Mouse (Mus musculus) liver, adult 2 months (tissue): ENCODE results near the gene Eif1b.

Experiments used
- CTCF ChIP-seq: fragments of 200-500 bp; IDR thresholded peaks from 2 replicates; pipeline ENCODE4 v1.5.1; 2011; ENCODE audit warnings: low read depth, low read length, control low read depth
- POLR2A ChIP-seq: fragments of 200-500 bp; IDR thresholded peaks from 2 replicates; pipeline ENCODE4 v1.6.1; 2011; ENCODE audit warnings: low read length, control low read depth; ENCODE audit not compliant: insufficient read depth; ENCODE audit errors: extremely low read depth

GRCm38 (mm10) chr9:120501191-120501902 is 9.3 kb downstream of the Eif1b start:
- TF ChIP-seq CTCF (peak; percentile 53), POLR2A (no peak)
